Comparison of ENCODE assay signal across 11 mouse cellular contexts in genomic region chr10:61757022-61757421, GRCm38 (mm10). TPM values are rescaled to one million over a fixed set of nuclear protein-coding genes. Genes with fewer than 3 reads are reported as not detected.
DNase-seq lines count a peak whose midpoint lies in the region; ATAC-seq lines count a peak whose summit lies in the region.
"Had no signal": no experiment of that assay in that cellular context is flagged by ENCODE, and none has a peak within 500 bp of the region (broad histone marks: within the 10 kb centered on the region; RNA-seq: fewer than 3 reads in every experiment).

No protein-coding gene starts in this region.

- no peak overlapping the region for H3K4me2 ChIP-seq in embryonic facial prominence, embryonic 12.5 days (replicated peaks)
- H3K4me2 ChIP-seq: liver, embryonic 15.5 days; neural tube, embryonic 12.5 days had no signal

- no peak for DNase-seq in embryonic facial prominence, embryonic 10.5 days (ENCODE audit: low spot score)
- DNase-seq in cerebellum, postnatal 36 days, result peak; percentile 18 to 28
- peak; percentile 80 to 84 for DNase-seq in heart, postnatal 10 days
- DNase-seq in lung, postnatal 14 days, result peak; percentile 74
- DNase-seq in spleen, postnatal 14 days (ENCODE audit: low spot score in 2 of 2), result no peak
- no peak for DNase-seq in right cerebral cortex, postnatal 10 days (ENCODE audit: low spot score in 2 of 2)
- no peak for DNase-seq in layer of hippocampus, adult 8-10 months (ENCODE audit: low spot score in 2 of 2)
- DNase-seq: thymus, adult 18-20 months had no signal

- H3K27me3 ChIP-seq in embryonic facial prominence, embryonic 12.5 days, result no peaks in the 10 kb centered on the region
- no peaks in the 10 kb centered on the region for H3K27me3 ChIP-seq in embryonic facial prominence, embryonic 10.5 days (replicated peaks; ENCODE audit: low read depth, poor library complexity, severe bottlenecking)
- H3K27me3 ChIP-seq: liver, embryonic 15.5 days; neural tube, embryonic 12.5 days had no signal

- 0 out of 2 replicates have a peak overlapping the region, but pooled peaks have one; percentile 17 for H3K27ac ChIP-seq in embryonic facial prominence, embryonic 12.5 days
- no peak overlapping the region for H3K27ac ChIP-seq in embryonic facial prominence, embryonic 10.5 days (replicated peaks)
- H3K27ac ChIP-seq: liver, embryonic 15.5 days; neural tube, embryonic 12.5 days had no signal

- ATAC-seq in embryonic facial prominence, embryonic 12.5 days (ENCODE audit: insufficient number of reproducible peaks, insufficient read depth, low FRiP score, low TSS enrichment), result no peak

- peaks cover 52% of the 10 kb centered on the region for H3K36me3 ChIP-seq in embryonic facial prominence, embryonic 12.5 days
- peaks cover 75% of the 10 kb centered on the region for H3K36me3 ChIP-seq in embryonic facial prominence, embryonic 10.5 days (replicated peaks)
- H3K36me3 ChIP-seq: liver, embryonic 15.5 days had no signal

- no peaks in the 10 kb centered on the region for H3K9me3 ChIP-seq in embryonic facial prominence, embryonic 12.5 days
- no peaks in the 10 kb centered on the region for H3K9me3 ChIP-seq in embryonic facial prominence, embryonic 10.5 days
- H3K9me3 ChIP-seq: liver, embryonic 15.5 days; neural tube, embryonic 12.5 days had no signal

- intact Hi-C loops in heart, postnatal 10 days (cut with DNase I), result no loop called here

- H3K4me3 ChIP-seq in embryonic facial prominence, embryonic 12.5 days, result no peak overlapping the region
- H3K4me3 ChIP-seq in embryonic facial prominence, embryonic 10.5 days, result no peak overlapping the region
- H3K4me3 ChIP-seq: liver, embryonic 15.5 days; neural tube, embryonic 12.5 days had no signal

- 86% methylated on average over 14 of the region's 14 CpGs for WGBS in embryonic facial prominence, embryonic 12.5 days
- WGBS in embryonic facial prominence, embryonic 10.5 days, result 89% methylated on average over 14 of the region's 14 CpGs

- peaks cover 26% of the 10 kb centered on the region for H3K4me1 ChIP-seq in embryonic facial prominence, embryonic 12.5 days
- peaks cover 21% of the 10 kb centered on the region for H3K4me1 ChIP-seq in embryonic facial prominence, embryonic 10.5 days
- H3K4me1 ChIP-seq: liver, embryonic 15.5 days had no signal

- H3K9ac ChIP-seq in embryonic facial prominence, embryonic 12.5 days, result no peak overlapping the region
- H3K9ac ChIP-seq: liver, embryonic 15.5 days; neural tube, embryonic 12.5 days had no signal

RNA-seq across cellular contexts. Expression of gene H2afy2, which starts 26.9 kb away (rescaled TPM):
- 383 and 385 TPM in 2 replicates for polyA plus RNA-seq in embryonic facial prominence, embryonic 12.5 days (2016; fragmentation: Nextera tagmentation; extraction: Ambion mirVana)
- polyA plus RNA-seq in embryonic facial prominence, embryonic 10.5 days (2016; fragmentation: Nextera tagmentation; extraction: Ambion mirVana), result 368 and 392 TPM in 2 replicates
- 10 to 100 TPM; 10.7 to 12.7 TPM for total RNA-seq in heart, postnatal 10 days (2021)
- 10 to 100 TPM; 12.5 to 15.2 (median 13.3) TPM for total RNA-seq in layer of hippocampus, adult 8-10 months (2022)

RNA-seq across cellular contexts. Expression of gene Aifm2, which starts 42.0 kb away (rescaled TPM):
- 13.4 and 14.8 TPM in 2 replicates for polyA plus RNA-seq in embryonic facial prominence, embryonic 12.5 days (2016; fragmentation: Nextera tagmentation; extraction: Ambion mirVana)
- 8.2 and 11.8 TPM in 2 replicates for polyA plus RNA-seq in embryonic facial prominence, embryonic 10.5 days (2016; fragmentation: Nextera tagmentation; extraction: Ambion mirVana)
- 10 to 100 TPM; 36.0 to 52.5 TPM for total RNA-seq in heart, postnatal 10 days (2021)
- 10 to 100 TPM in 1 of 4 experiments, 1 to 10 TPM in 3; 9.4 to 11.2 (median 9.4) TPM for total RNA-seq in layer of hippocampus, adult 8-10 months (2022)

Comparison
In these comparisons a context has a peak if more than half of its experiments do, and no peak if none do; other contexts are left out.
1. DNase-seq: peak in cerebellum, postnatal 36 days (2 of 2), heart, postnatal 10 days (2 of 2) and lung, postnatal 14 days (single experiment); none in embryonic facial prominence, embryonic 10.5 days (single experiment), spleen, postnatal 14 days (0 of 2), right cerebral cortex, postnatal 10 days (0 of 2) and layer of hippocampus, adult 8-10 months (0 of 2).